In the genomic region with DNA sequence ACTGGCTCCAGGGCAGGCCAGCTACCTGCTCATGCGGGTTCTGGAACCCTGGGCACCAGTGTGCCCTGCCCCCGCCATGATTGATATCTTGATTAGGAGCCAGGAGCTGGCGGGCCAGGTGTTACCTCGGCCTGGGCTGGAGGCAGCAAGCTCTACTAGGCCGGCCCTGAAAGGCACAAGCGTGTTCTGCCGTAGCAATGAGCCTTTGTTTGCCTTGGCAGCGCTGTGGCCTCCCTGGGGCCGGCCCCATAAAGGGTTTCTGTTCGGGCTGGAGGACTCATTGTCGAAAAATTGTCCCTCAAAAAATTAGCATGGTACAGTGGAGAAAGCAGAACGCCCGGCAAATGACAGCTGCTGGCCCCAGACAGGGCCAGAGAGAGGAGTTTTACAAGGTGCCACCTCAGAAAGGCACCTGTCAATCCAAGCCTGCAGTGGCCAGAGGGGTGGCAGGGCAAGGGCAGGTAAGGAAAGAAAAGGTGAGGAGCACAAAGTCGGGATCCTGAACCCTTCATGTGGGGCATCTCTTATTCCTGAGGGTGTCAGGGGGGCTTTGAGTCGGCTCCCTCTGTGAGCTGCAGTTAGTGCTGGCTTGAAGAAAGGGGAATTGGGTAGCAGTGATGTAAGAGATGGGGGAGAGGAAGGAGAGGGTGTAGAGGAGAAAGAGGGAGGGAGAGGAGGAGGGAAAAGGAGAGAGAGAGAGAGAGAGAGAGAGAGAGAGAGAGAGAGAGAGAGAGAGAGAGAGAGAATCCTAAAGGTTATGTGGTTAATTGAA, we compare ENCODE assay signal across 9 mouse cellular contexts.
DNase-seq lines count a peak whose midpoint lies in the region; ATAC-seq and TF ChIP-seq lines count a peak whose summit lies in the region.
"Had no signal": no experiment of that assay in that cellular context is flagged by ENCODE, and none has a peak within 500 bp of the region (broad histone marks: within the 10 kb centered on the region; RNA-seq: fewer than 3 reads in every experiment).

No protein-coding gene starts in this region.

- TF ChIP-seq CTCF in intestine, postnatal 0 days (IDR thresholded peaks at IDR 0.05; ENCODE audit: low read depth), result no peak

- DNase-seq in intestine, embryonic 14.5 days (ENCODE audit: low spot score), result no peak
- peak; percentile 4 to 16 for DNase-seq in kidney, adult 8-10 months
- peak; percentile 46 for DNase-seq in limb, embryonic 10.5 days (ENCODE audit: low spot score)
- peak; percentile 75 for DNase-seq in neural tube, embryonic 11.5 days (ENCODE audit: low spot score)
- DNase-seq in gastrocnemius, postnatal 25 days, result no peak
- DNase-seq in spleen, postnatal 36 days (ENCODE audit: low spot score in 2 of 2), result no peak

- H3K9me3 ChIP-seq in intestine, embryonic 14.5 days (ENCODE audit: control insufficient read depth, low read length), result no peaks in the 10 kb centered on the region
- H3K9me3 ChIP-seq in intestine, postnatal 0 days (ENCODE audit: control insufficient read depth), result no peaks in the 10 kb centered on the region
- H3K9me3 ChIP-seq in embryonic facial prominence, embryonic 15.5 days (replicated peaks), result no peaks in the 10 kb centered on the region
- no peaks in the 10 kb centered on the region for H3K9me3 ChIP-seq in limb, embryonic 10.5 days (replicated peaks)
- H3K9me3 ChIP-seq in neural tube, embryonic 11.5 days (ENCODE audit: control insufficient read depth, low read length), result no peaks in the 10 kb centered on the region

- no peaks in the 10 kb centered on the region for H3K27me3 ChIP-seq in intestine, embryonic 14.5 days (replicated peaks; ENCODE audit: control insufficient read depth, insufficient read depth, low read length)
- no peaks in the 10 kb centered on the region for H3K27me3 ChIP-seq in intestine, postnatal 0 days (replicated peaks; ENCODE audit: control insufficient read depth, insufficient read depth, low read length)
- no peaks in the 10 kb centered on the region for H3K27me3 ChIP-seq in embryonic facial prominence, embryonic 15.5 days
- peaks cover 18% of the 10 kb centered on the region for H3K27me3 ChIP-seq in limb, embryonic 10.5 days (ENCODE audit: low read depth, poor library complexity, severe bottlenecking)
- H3K27me3 ChIP-seq in neural tube, embryonic 11.5 days (ENCODE audit: control insufficient read depth, insufficient read depth, low read length), result peaks cover 4% of the 10 kb centered on the region; the same call in 1 of the 2 replicates

- H3K4me3 ChIP-seq in intestine, embryonic 14.5 days (ENCODE audit: low read depth, low read length), result no peak overlapping the region
- no peak overlapping the region for H3K4me3 ChIP-seq in intestine, postnatal 0 days (ENCODE audit: low read depth, low read length)
- H3K4me3 ChIP-seq in embryonic facial prominence, embryonic 15.5 days (replicated peaks), result no peak overlapping the region
- no peak overlapping the region for H3K4me3 ChIP-seq in limb, embryonic 10.5 days
- H3K4me3 ChIP-seq in neural tube, embryonic 11.5 days (ENCODE audit: low read depth, low read length), result no peak overlapping the region

- WGBS in intestine, embryonic 14.5 days, result 23% methylated on average over 15 of the region's 15 CpGs
- 17% methylated on average over 15 of the region's 15 CpGs for WGBS in intestine, postnatal 0 days
- WGBS in embryonic facial prominence, embryonic 15.5 days, result 12% methylated on average over 15 of the region's 15 CpGs
- 29% methylated on average over 15 of the region's 15 CpGs for WGBS in limb, embryonic 10.5 days
- 10% methylated on average over 15 of the region's 15 CpGs for WGBS in neural tube, embryonic 11.5 days

- peak; percentile 62; the same call in 1 of the 2 replicates for ATAC-seq in intestine, embryonic 14.5 days (replicated peaks; ENCODE audit: low FRiP score, low TSS enrichment, low read depth)
- no peak for ATAC-seq in intestine, postnatal 0 days
- ATAC-seq in embryonic facial prominence, embryonic 15.5 days (ENCODE audit: insufficient number of reproducible peaks, low FRiP score, low TSS enrichment, low read depth), result peak; percentile 34; the same call in 1 of the 2 replicates
- ATAC-seq in neural tube, embryonic 11.5 days (ENCODE audit: insufficient read depth, low FRiP score, low TSS enrichment), result peak; percentile 86

- H3K4me1 ChIP-seq in intestine, embryonic 14.5 days (replicated peaks; ENCODE audit: control insufficient read depth, insufficient read depth, low read length), result no peaks in the 10 kb centered on the region
- no peaks in the 10 kb centered on the region for H3K4me1 ChIP-seq in intestine, postnatal 0 days (replicated peaks; ENCODE audit: control insufficient read depth, insufficient read depth, low read length)
- peaks cover 7% of the 10 kb centered on the region for H3K4me1 ChIP-seq in embryonic facial prominence, embryonic 15.5 days
- H3K4me1 ChIP-seq in limb, embryonic 10.5 days, result peaks cover 7% of the 10 kb centered on the region
- H3K4me1 ChIP-seq in neural tube, embryonic 11.5 days (ENCODE audit: control insufficient read depth, insufficient read depth, low read length), result peaks cover 7% of the 10 kb centered on the region; the same call in 1 of the 2 replicates

- H3K4me2 ChIP-seq in intestine, embryonic 14.5 days (ENCODE audit: low read length), result no peak overlapping the region
- H3K4me2 ChIP-seq in intestine, postnatal 0 days (replicated peaks; ENCODE audit: low read depth), result no peak overlapping the region
- no peak overlapping the region for H3K4me2 ChIP-seq in embryonic facial prominence, embryonic 15.5 days (replicated peaks)
- peak overlapping the region; percentile 12; the same call in 1 of the 2 replicates for H3K4me2 ChIP-seq in neural tube, embryonic 11.5 days (ENCODE audit: low read depth)

- no peaks in the 10 kb centered on the region for H3K36me3 ChIP-seq in intestine, embryonic 14.5 days (ENCODE audit: control insufficient read depth, insufficient read depth, low read length)
- H3K36me3 ChIP-seq in intestine, postnatal 0 days (ENCODE audit: control insufficient read depth, insufficient read depth), result no peaks in the 10 kb centered on the region
- no peaks in the 10 kb centered on the region for H3K36me3 ChIP-seq in embryonic facial prominence, embryonic 15.5 days
- no peaks in the 10 kb centered on the region for H3K36me3 ChIP-seq in limb, embryonic 10.5 days
- H3K36me3 ChIP-seq in neural tube, embryonic 11.5 days (ENCODE audit: control insufficient read depth, insufficient read depth, low read length), result no peaks in the 10 kb centered on the region
- H3K36me3 ChIP-seq: G1E had no signal

- no peak overlapping the region for H3K9ac ChIP-seq in intestine, embryonic 14.5 days (ENCODE audit: low read length)
- no peak overlapping the region for H3K9ac ChIP-seq in intestine, postnatal 0 days (ENCODE audit: low read depth, low read length)
- no peak overlapping the region for H3K9ac ChIP-seq in embryonic facial prominence, embryonic 15.5 days
- peak overlapping the region; percentile 44; the same call in 1 of the 2 replicates for H3K9ac ChIP-seq in neural tube, embryonic 11.5 days (ENCODE audit: low read length)

- no peak overlapping the region; the same call in 1 of the 2 replicates for H3K27ac ChIP-seq in intestine, embryonic 14.5 days (ENCODE audit: low read depth)
- no peak overlapping the region for H3K27ac ChIP-seq in intestine, postnatal 0 days (ENCODE audit: low read depth, low read length)
- no peak overlapping the region for H3K27ac ChIP-seq in embryonic facial prominence, embryonic 15.5 days (replicated peaks)
- peak overlapping the region; percentile 19; the same call in 1 of the 2 replicates for H3K27ac ChIP-seq in limb, embryonic 10.5 days
- H3K27ac ChIP-seq in neural tube, embryonic 11.5 days (ENCODE audit: low read depth, low read length), result 0 out of 2 replicates have a peak overlapping the region, but pooled peaks have one; percentile 14

Comparison
In these comparisons a context has a peak if more than half of its experiments do, and no peak if none do; other contexts are left out.
1. DNase-seq: peak in kidney, adult 8-10 months (2 of 2), limb, embryonic 10.5 days (single experiment) and neural tube, embryonic 11.5 days (single experiment); none in intestine, embryonic 14.5 days (single experiment), gastrocnemius, postnatal 25 days (single experiment) and spleen, postnatal 36 days (0 of 2).
2. H3K27ac ChIP-seq: peak in limb, embryonic 10.5 days (single experiment) and neural tube, embryonic 11.5 days (single experiment); none in intestine, embryonic 14.5 days (single experiment), intestine, postnatal 0 days (single experiment) and embryonic facial prominence, embryonic 15.5 days (single experiment).